Mouse (Mus musculus): Measurements from ENCODE around the gene Oxtr. TPM values are rescaled to one million over a fixed set of nuclear protein-coding genes. Genes with fewer than 3 reads are reported as not detected.
A peak's percentile ranks its signal among the peaks of the same experiment; 100 is the strongest.

The Oxtr gene
- total RNA-seq, 2 experiments from 2014 or later = 8.0 to 8.1 TPM

- intact Hi-C loops (cut with DNase I) = loop anchor here (5.0 to 10.0 kb wide), 3 partner anchors 154 to 514 kb away; no protein-coding TSS in a partner anchor
- peak; percentile 79 to 89 for DNase-seq (ENCODE audit: low spot score in 2 of 2)
Observed at GRCm38 (mm10) chr6:112490625-112491242, 991 bp upstream of the Oxtr start.

- peak in 1 of 2 experiments; percentile 30 for DNase-seq (ENCODE audit: low spot score in 2 of 2)
- intact Hi-C loops (cut with DNase I) = no loop called here
Observed at GRCm38 (mm10) chr6:112489181-112489909, 398 bp downstream of the Oxtr start.

DNA sequence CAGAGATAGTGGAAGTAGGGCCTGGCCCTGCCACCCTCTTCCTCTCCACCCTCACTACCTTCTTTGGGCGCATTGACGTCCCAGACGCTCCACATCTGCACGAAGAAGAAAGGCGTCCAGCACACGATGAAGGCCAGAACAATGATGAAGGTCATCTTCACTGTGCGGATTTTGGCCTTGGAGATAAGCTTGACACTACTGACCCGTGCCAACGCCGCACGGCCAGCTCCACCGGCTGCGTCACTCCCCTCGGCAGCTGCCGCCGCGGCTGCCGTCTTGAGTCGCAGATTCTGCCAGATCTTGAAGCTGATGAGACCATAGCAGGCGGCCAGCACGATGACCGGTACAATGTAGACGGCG lies 942 bp downstream of the Oxtr start:
- intact Hi-C loops (cut with DNase I) = no loop called here
- no peak for DNase-seq (ENCODE audit: low spot score in 2 of 2)

GRCm38 (mm10) chr6:112487993-112488392 lies 1.8 kb downstream of the Oxtr start:
- intact Hi-C loops (cut with DNase I) = no loop called here
- DNase-seq (ENCODE audit: low spot score in 2 of 2) = no peak

GRCm38 (mm10) chr6:112484316-112484715 lies 5.4 kb downstream of the Oxtr start:
- intact Hi-C loops (cut with DNase I) = loop anchor here (1.0 to 5.0 kb wide), 3 partner anchors 76 to 277 kb away; no protein-coding TSS in a partner anchor

GRCm38 (mm10) chr6:112479861-112480260 lies 9.9 kb downstream of the Oxtr start:
- intact Hi-C loops (cut with DNase I) = loop anchor here (5.0 kb wide), 1 partner anchor 273 kb away; no protein-coding TSS in a partner anchor

More at GRCm38 (mm10) chr6:112484316-112484715, 5.4 kb downstream of the Oxtr start:
- peak in 1 of 2 experiments; percentile 40 for DNase-seq (ENCODE audit: low spot score in 2 of 2)

GRCm38 (mm10) chr6:112471644-112472043 lies 18.1 kb downstream of the Oxtr start:
- no peak for DNase-seq (ENCODE audit: low spot score in 2 of 2)
- intact Hi-C loops (cut with DNase I) = no loop called here

More at GRCm38 (mm10) chr6:112479861-112480260, 9.9 kb downstream of the Oxtr start:
- DNase-seq (ENCODE audit: low spot score in 2 of 2) = no peak

DNA sequence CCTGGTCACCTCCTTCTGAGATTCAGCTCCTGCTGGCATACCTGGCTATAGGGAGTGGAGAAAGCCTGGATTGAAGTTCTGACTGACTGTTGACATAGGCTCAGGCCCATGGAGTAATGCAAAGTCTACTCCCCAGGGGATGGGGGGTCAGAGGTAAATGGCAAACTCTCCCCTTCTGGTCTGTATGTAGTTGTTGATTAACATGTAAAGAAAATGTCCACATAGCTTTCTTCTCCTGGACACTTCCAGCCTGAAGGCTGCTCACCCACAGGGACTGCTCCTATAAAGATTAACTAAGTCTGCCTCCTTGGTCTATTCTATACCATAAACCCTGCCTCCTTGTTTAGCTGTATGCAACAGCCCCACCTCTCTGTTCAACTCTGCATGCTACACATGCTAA lies 23.7 kb downstream of the Oxtr start:
- no peak for DNase-seq (ENCODE audit: low spot score in 2 of 2)
- intact Hi-C loops (cut with DNase I) = no loop called here

- DNase-seq (ENCODE audit: low spot score in 2 of 2) = peak in 1 of 2 experiments; percentile 51
- intact Hi-C loops (cut with DNase I) = no loop called here
Observed at GRCm38 (mm10) chr6:112465441-112465840, 24.3 kb downstream of the Oxtr start.

DNA sequence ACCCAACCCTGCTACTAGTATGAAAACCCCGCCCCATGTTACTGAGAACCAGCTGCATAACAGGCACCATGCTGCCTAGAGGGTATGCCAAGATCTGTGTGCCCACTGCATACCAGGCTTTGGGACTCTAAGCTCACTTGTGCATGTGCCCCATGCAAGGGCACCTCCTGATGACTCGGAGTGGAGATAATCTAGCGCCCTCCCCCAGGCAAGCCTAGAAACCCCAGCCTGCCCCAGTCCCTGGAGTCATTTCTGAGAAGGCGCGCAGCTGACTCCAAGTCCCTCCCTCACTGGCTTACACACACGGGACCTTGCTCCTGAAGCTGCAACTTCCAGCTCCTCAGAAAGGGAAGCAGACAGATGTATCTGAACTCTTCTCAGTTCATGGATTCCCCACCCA lies 26.4 kb downstream of the Oxtr start:
- intact Hi-C loops (cut with DNase I) = no loop called here
- DNase-seq (ENCODE audit: low spot score in 2 of 2) = no peak

DNA sequence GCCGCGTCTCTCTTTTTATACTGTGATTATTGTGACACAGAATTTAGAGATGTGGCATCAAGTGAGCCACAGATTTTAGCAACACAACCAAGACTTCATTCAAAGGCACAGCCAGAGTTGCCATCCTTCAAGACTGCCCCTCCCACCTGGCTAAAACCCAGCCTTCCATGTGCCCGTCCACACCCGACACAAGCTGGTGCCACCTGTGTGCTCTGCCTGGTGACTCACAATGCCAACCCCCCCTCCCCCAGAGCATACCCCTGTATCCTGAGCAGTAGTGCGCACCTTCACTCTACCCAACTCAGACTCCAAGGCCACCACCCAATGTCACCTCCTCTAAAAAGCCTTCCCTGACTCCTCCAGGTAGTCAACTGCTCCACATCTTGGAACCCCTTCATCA lies 28.3 kb downstream of the Oxtr start:
- no peak for DNase-seq (ENCODE audit: low spot score in 2 of 2)
- intact Hi-C loops (cut with DNase I) = no loop called here

- no peak for DNase-seq (ENCODE audit: low spot score in 2 of 2)
- intact Hi-C loops (cut with DNase I) = no loop called here
Observed at GRCm38 (mm10) chr6:112459341-112459749, 30.4 kb downstream of the Oxtr start, which contains the start of gene Cav3. Gene Cav3 (plus strand): TSS chr6:112459505.

DNA sequence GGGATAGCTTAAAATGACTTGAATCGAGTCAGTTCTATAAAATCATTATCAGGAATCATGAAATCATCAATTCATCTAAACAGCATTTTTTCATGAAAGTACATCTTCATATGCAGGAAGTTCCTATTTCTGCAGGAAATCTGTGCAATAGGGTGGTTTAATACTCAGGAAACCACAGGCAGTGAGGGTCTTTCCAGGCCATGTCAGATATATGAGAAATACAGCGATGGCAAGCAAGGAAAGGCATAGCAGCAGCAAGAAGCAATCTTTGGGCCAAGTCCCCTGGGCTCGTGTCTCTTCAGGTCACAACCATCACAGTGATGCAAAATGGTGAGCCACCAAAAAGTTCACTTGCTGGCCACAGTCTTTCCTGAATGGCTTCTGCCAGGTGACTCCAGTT lies 44.1 kb downstream of the Oxtr start:
- intact Hi-C loops (cut with DNase I) = no loop called here
- DNase-seq (ENCODE audit: low spot score in 2 of 2) = no peak

- intact Hi-C loops (cut with DNase I) = no loop called here
- DNase-seq (ENCODE audit: low spot score in 2 of 2) = no peak
Observed at GRCm38 (mm10) chr6:112426018-112426732, 63.6 kb downstream of the Oxtr start.

GRCm38 (mm10) chr6:112423746-112424501 lies 65.8 kb downstream of the Oxtr start:
- peak; percentile 17 to 80 for DNase-seq (ENCODE audit: low spot score in 2 of 2)
- intact Hi-C loops (cut with DNase I) = no loop called here

Other genes with a start within 250 kb of the Oxtr start
- 10 to 100 TPM in 1 of 2 experiments, 1 to 10 TPM in 1; 9.8 to 10.3 TPM for gene Lmcd1, start 216.2 kb downstream of the Oxtr start, total RNA-seq (2021)
- under 1 TPM in 1 of 2 experiments, not detected in 1; 0.32 TPM for gene Ssu2, start 101.9 kb downstream of the Oxtr start, total RNA-seq (2021)
- under 1 TPM; 0.39 to 0.53 TPM for gene Cav3, start 30.4 kb downstream of the Oxtr start, total RNA-seq (2021)
- 1 to 10 TPM; 5.7 to 6.1 TPM for gene Rad18, start 206.7 kb upstream of the Oxtr start, total RNA-seq (2021)

All from left cerebral cortex, postnatal 25 days (tissue).